Mouse (Mus musculus) liver, postnatal 0 days (tissue): ENCODE measurements at regions not wholly inside any gene's neighbourhood (a gene's known extent, or its start where the extent isn't known, plus 50 kb on each side); places are given as distances from the start of the nearest gene placed in this dataset.

Experiments
- CTCF ChIP-seq: sonication (generic); IDR thresholded peaks from 2 replicates; pipeline ENCODE4 v1.5.1; 2016; ENCODE audit warnings: antibody characterized with exemption, low read depth
- EP300 ChIP-seq: IDR thresholded peaks from 2 replicates; pipeline ENCODE4 v1.6.1; 2016; ENCODE audit warnings: antibody characterized with exemption, low read depth, mild to moderate bottlenecking

GRCm38 (mm10) chr1:35862196-35862595, 206.0 kb upstream of the Hs6st1 start:
- no peak for TF ChIP-seq CTCF
- no peak for TF ChIP-seq EP300
